Mouse (Mus musculus) CH12.LX (cell line): ENCODE data around the gene Ms4a14. TPM values are rescaled to one million over a fixed set of nuclear protein-coding genes. Genes with fewer than 3 reads are reported as not detected.

Source experiments
- DNase-seq: peaks from one replicate; pipeline ENCODE4 v3.0.0-alpha.2; 2013; ENCODE audit errors: extremely low read depth
- H3K27ac ChIP-seq: 2 replicates; pipeline ENCODE4 v1.5.1; 2012; ENCODE audit warnings: low read depth, mild to moderate bottlenecking, control low read depth, moderate library complexity; ENCODE audit not compliant: insufficient read depth
- H3K27me3 ChIP-seq: replicated peaks from 2 replicates; pipeline ENCODE3; 2012; ENCODE audit warnings: inconsistent platforms
- H3K36me3 ChIP-seq, 2 experiments: replicated peaks in 1 of 2; 2 replicates each; pipeline versions ENCODE3 to v1.6.1; 2012; ENCODE audit warnings: inconsistent platforms in 1 of 2, low read length in 1 of 2, mild to moderate bottlenecking in 1 of 2, mixed read lengths in 1 of 2, moderate library complexity in 1 of 2; ENCODE audit not compliant: control insufficient read depth in 1 of 2, insufficient read depth in 1 of 2
- H3K4me1 ChIP-seq, 2 experiments: 2 replicates each; pipeline ENCODE4 v1.6.1; 2012; ENCODE audit warnings: inconsistent platforms in 1 of 2, moderate library complexity in 1 of 2; ENCODE audit not compliant: insufficient read depth in 2 of 2, control insufficient read depth in 1 of 2
- H3K4me2 ChIP-seq: 2 replicates; pipeline ENCODE4 v1.6.1; 2012; ENCODE audit warnings: low read depth, mild to moderate bottlenecking, control low read depth; ENCODE audit not compliant: poor library complexity, insufficient read depth, severe bottlenecking
- H3K4me3 ChIP-seq, 3 experiments: fragments of 150-350 bp in 1 of 3; sonication (generic) in 1 of 3; replicated peaks in 1 of 3; 2 replicates each; pipeline versions ENCODE3 to v1.5.1; 2011 to 2012; ENCODE audit warnings: low read depth in 2 of 3, low read length in 2 of 3, mild to moderate bottlenecking in 2 of 3, moderate library complexity in 2 of 3, control low read depth in 1 of 3, improper control_type of control experiment in 1 of 3, inconsistent platforms in 1 of 3, mixed read lengths in 1 of 3; ENCODE audit not compliant: poor library complexity in 1 of 3
- H3K79me2 ChIP-seq: replicated peaks from 2 replicates; pipeline ENCODE4 v1.6.1; 2012; ENCODE audit warnings: mild to moderate bottlenecking, moderate library complexity; ENCODE audit not compliant: control insufficient read depth, poor library complexity, insufficient read depth, severe bottlenecking; ENCODE audit errors: extremely low read depth
- H3K9ac ChIP-seq: 2 replicates; pipeline ENCODE4 v1.6.1; 2012; ENCODE audit warnings: low read depth, mild to moderate bottlenecking, control low read depth, moderate library complexity; ENCODE audit not compliant: insufficient read depth
- H3K9me3 ChIP-seq: replicated peaks from 2 replicates; pipeline ENCODE3; 2012; ENCODE audit warnings: low read length, inconsistent platforms, mixed read lengths
- BHLHE40 ChIP-seq: IDR thresholded peaks from 2 replicates; pipeline ENCODE4 v1.6.1; 2011; ENCODE audit warnings: mild to moderate bottlenecking, low read depth, low read length, improper control_type of control experiment
- ZKSCAN1 ChIP-seq: IDR thresholded peaks from 2 replicates; pipeline ENCODE4 v1.6.1; 2012; ENCODE audit warnings: low read depth, inconsistent platforms, low read length, improper control_type of control experiment, borderline replicate concordance
- dilution Hi-C: fragments of 300-500 bp; cut with MboI; formaldehyde crosslinking; loops from 2 replicates; pipeline ENCODE4 v1.14.3; 2020; ENCODE audit warnings: low sequenced_read_pairs; ENCODE audit not compliant: extremely low pct_unique_long_range_greater_than_20kb, extremely low pct_ligation_motif_present
- in situ Hi-C: fragments of 300-500 bp; cut with MboI; formaldehyde crosslinking; loops from 3 replicates; pipeline ENCODE4 v1.14.3; 2019; ENCODE audit warnings: low sequenced_read_pairs, low pct_ligation_motif_present, low pct_unique_long_range_greater_than_20kb, mixed read lengths
- polyA plus RNA-seq: library from polyadenylated mRNA; unstranded; fragments of >175 nt; gene quantifications from 2 replicates; pipeline ENCODE4 v1.2.1, GENCODE M21; 2012; ENCODE audit warnings: low read depth; ENCODE audit not compliant: insufficient read length
- total RNA-seq, 2 experiments: library from RNA; depleted of rRNA; stranded (reverse); fragments of 300-350 nt in 1 of 2; fragments of >200 nt in 1 of 2; gene quantifications; 2 replicates each; pipeline ENCODE4 v1.2.3; 2012 to 2014

Ms4a14 gene
- total and polyA plus RNA-seq, 3 experiments = 0.17 TPM; not detected in 2

- H3K9ac ChIP-seq = no peak overlapping the region
- H3K4me3 ChIP-seq = peak overlapping the region in 2 of 3 experiments; percentile 8 to 32
- DNase-seq = no peak
- peaks cover 32% of the 10 kb centered on the region for H3K79me2 ChIP-seq
- TF ChIP-seq BHLHE40 (peak; percentile 33; the same call in 1 of the 2 replicates), ZKSCAN1 (no peak)
- dilution Hi-C loops = no loop called here
- H3K36me3 ChIP-seq = peaks cover 27 to 52% of the 10 kb centered on the region in 2 experiments
- no peak overlapping the region for H3K27ac ChIP-seq
- no peak overlapping the region; the same call in 1 of the 2 replicates for H3K4me2 ChIP-seq
- in situ Hi-C loops = no loop called here
- H3K4me1 ChIP-seq = peaks cover 2 to 44% of the 10 kb centered on the region in 2 experiments; a peak in 3 of 4 replicates
- H3K9me3 ChIP-seq = no peaks in the 10 kb centered on the region
- H3K27me3 ChIP-seq = no peaks in the 10 kb centered on the region
Observed at GRCm38 (mm10) chr19:11261522-11261921, 52.7 kb downstream of the Ms4a14 start.

Other genes starting within 250 kb of the Ms4a14 start
- gene Ms4a8a, start 233.4 kb downstream of the Ms4a14 start, total RNA-seq (2012; rRNA removed) = not detected in 2 replicates
- gene Ms4a8a, start 233.4 kb downstream of the Ms4a14 start, total RNA-seq (2014; rRNA removed) = not detected in 2 replicates
- gene Ms4a8a, start 233.4 kb downstream of the Ms4a14 start, polyA plus RNA-seq = not detected in 2 replicates
- gene 1700017D01Rik, start 183.6 kb downstream of the Ms4a14 start, total RNA-seq (2012; rRNA removed) = not detected in 2 replicates
- not detected in 2 replicates for gene 1700017D01Rik, start 183.6 kb downstream of the Ms4a14 start, total RNA-seq (2014; rRNA removed)
- not detected in 2 replicates for gene 1700017D01Rik, start 183.6 kb downstream of the Ms4a14 start, polyA plus RNA-seq
- gene 1700025F22Rik, start 149.1 kb downstream of the Ms4a14 start, total RNA-seq (2012; rRNA removed) = not detected in 2 replicates
- gene 1700025F22Rik, start 149.1 kb downstream of the Ms4a14 start, total RNA-seq (2014; rRNA removed) = not detected in 2 replicates
- not detected in 2 replicates for gene 1700025F22Rik, start 149.1 kb downstream of the Ms4a14 start, polyA plus RNA-seq
- gene Ms4a13, start 117.7 kb downstream of the Ms4a14 start, total RNA-seq (2012; rRNA removed) = not detected in 2 replicates
- gene Ms4a13, start 117.7 kb downstream of the Ms4a14 start, total RNA-seq (2014; rRNA removed) = not detected in 2 replicates
- not detected in 2 replicates for gene Ms4a13, start 117.7 kb downstream of the Ms4a14 start, polyA plus RNA-seq
- gene Ms4a12, start 82.0 kb downstream of the Ms4a14 start, total RNA-seq (2012; rRNA removed) = not detected in 2 replicates
- not detected in 2 replicates for gene Ms4a12, start 82.0 kb downstream of the Ms4a14 start, total RNA-seq (2014; rRNA removed)
- gene Ms4a12, start 82.0 kb downstream of the Ms4a14 start, polyA plus RNA-seq = not detected in 2 replicates
- 106 and 137 TPM in 2 replicates for gene Ms4a1, start 48.2 kb downstream of the Ms4a14 start, total RNA-seq (2012; rRNA removed)
- gene Ms4a1, start 48.2 kb downstream of the Ms4a14 start, total RNA-seq (2014; rRNA removed) = 642 and 726 TPM in 2 replicates
- gene Ms4a1, start 48.2 kb downstream of the Ms4a14 start, polyA plus RNA-seq = 345 and 387 TPM in 2 replicates
- gene Ms4a5, start 30.6 kb downstream of the Ms4a14 start, total RNA-seq (2012; rRNA removed) = not detected in 2 replicates
- not detected in 2 replicates for gene Ms4a5, start 30.6 kb downstream of the Ms4a14 start, total RNA-seq (2014; rRNA removed)
- not detected in 2 replicates for gene Ms4a5, start 30.6 kb downstream of the Ms4a14 start, polyA plus RNA-seq
- 1.4 and 1.8 TPM in 2 replicates for gene Ms4a7, start 21.7 kb upstream of the Ms4a14 start, total RNA-seq (2012; rRNA removed)
- gene Ms4a7, start 21.7 kb upstream of the Ms4a14 start, total RNA-seq (2014; rRNA removed) = 2.5 and 3.2 TPM in 2 replicates
- 4.3 TPM in 2 replicates for gene Ms4a7, start 21.7 kb upstream of the Ms4a14 start, polyA plus RNA-seq
- 0.21 TPM in 1 of 2 replicates, not detected in the other for gene Ms4a4a, start 61.1 kb upstream of the Ms4a14 start, total RNA-seq (2012; rRNA removed)
- not detected in 2 replicates for gene Ms4a4a, start 61.1 kb upstream of the Ms4a14 start, total RNA-seq (2014; rRNA removed)
- gene Ms4a4a, start 61.1 kb upstream of the Ms4a14 start, polyA plus RNA-seq = 0.29 TPM in 1 of 2 replicates, not detected in the other
- 0.08 and 0.38 TPM in 2 replicates for gene Ms4a4c, start 90.3 kb upstream of the Ms4a14 start, total RNA-seq (2012; rRNA removed)
- gene Ms4a4c, start 90.3 kb upstream of the Ms4a14 start, total RNA-seq (2014; rRNA removed) = 0.54 and 2.5 TPM in 2 replicates
- 0.59 and 0.60 TPM in 2 replicates for gene Ms4a4c, start 90.3 kb upstream of the Ms4a14 start, polyA plus RNA-seq
- gene Ms4a4b, start 129.1 kb upstream of the Ms4a14 start, total RNA-seq (2012; rRNA removed) = not detected in 2 replicates
- not detected in 2 replicates for gene Ms4a4b, start 129.1 kb upstream of the Ms4a14 start, total RNA-seq (2014; rRNA removed)
- not detected in 2 replicates for gene Ms4a4b, start 129.1 kb upstream of the Ms4a14 start, polyA plus RNA-seq
- gene Ms4a6c, start 154.9 kb upstream of the Ms4a14 start, total RNA-seq (2012; rRNA removed) = 3.5 and 5.0 TPM in 2 replicates
- gene Ms4a6c, start 154.9 kb upstream of the Ms4a14 start, total RNA-seq (2014; rRNA removed) = 20.0 and 22.2 TPM in 2 replicates
- gene Ms4a6c, start 154.9 kb upstream of the Ms4a14 start, polyA plus RNA-seq = 14.3 and 19.6 TPM in 2 replicates
- 1.7 and 2.0 TPM in 2 replicates for gene Gm8369, start 171.5 kb upstream of the Ms4a14 start, total RNA-seq (2012; rRNA removed)
- gene Gm8369, start 171.5 kb upstream of the Ms4a14 start, total RNA-seq (2014; rRNA removed) = 4.3 and 5.2 TPM in 2 replicates
- 0.68 and 1.2 TPM in 2 replicates for gene Gm8369, start 171.5 kb upstream of the Ms4a14 start, polyA plus RNA-seq
- 0.55 and 0.76 TPM in 2 replicates for gene Ms4a6b, start 202.1 kb upstream of the Ms4a14 start, total RNA-seq (2012; rRNA removed)
- gene Ms4a6b, start 202.1 kb upstream of the Ms4a14 start, total RNA-seq (2014; rRNA removed) = 1.9 and 2.6 TPM in 2 replicates
- 0.93 and 1.6 TPM in 2 replicates for gene Ms4a6b, start 202.1 kb upstream of the Ms4a14 start, polyA plus RNA-seq
- gene Ms4a4d, start 222.3 kb upstream of the Ms4a14 start, total RNA-seq (2012; rRNA removed) = not detected in 2 replicates
- gene Ms4a4d, start 222.3 kb upstream of the Ms4a14 start, total RNA-seq (2014; rRNA removed) = not detected in 2 replicates
- gene Ms4a4d, start 222.3 kb upstream of the Ms4a14 start, polyA plus RNA-seq = not detected in 2 replicates